Mouse (Mus musculus): Measurements from ENCODE around the gene 1110059E24Rik. TPM values are rescaled to one million over a fixed set of nuclear protein-coding genes. Genes with fewer than 3 reads are reported as not detected.
"Not testable (repeated sequence)": the region's sequence is repeated elsewhere in the genome, so short reads cannot be mapped to it uniquely, and the experiment has no call there.

The 1110059E24Rik gene
- polyA plus RNA-seq, 1 experiment from 2014 or later = 59.6 TPM

GRCm38 (mm10) chr19:21629501-21629900 is 23.3 kb downstream of the 1110059E24Rik start:
- Histone ChIP-seq H3K27me3 (replicated peaks; ENCODE audit: control insufficient read depth, insufficient read depth, low read length) (no peaks in the 10 kb centered on the region), H3K9me3 (ENCODE audit: control insufficient read depth, low read length) (no peaks in the 10 kb centered on the region), H3K36me3 (ENCODE audit: control insufficient read depth, insufficient read depth, low read length) (no peaks in the 10 kb centered on the region), H3K4me3 (ENCODE audit: low read length) (no peak overlapping the region), H3K9ac (ENCODE audit: low read depth, low read length) (no peak overlapping the region), H3K4me1 (ENCODE audit: control insufficient read depth, insufficient read depth, low read depth, low read length) (no peaks in the 10 kb centered on the region), H3K4me2 (ENCODE audit: low read length) (no peak overlapping the region), H3K27ac (ENCODE audit: low read depth, low read length) (no peak overlapping the region)
- no peak for ATAC-seq
- WGBS = 92% methylated on average over 1 of the region's 1 CpGs

GRCm38 (mm10) chr19:21629030-21629429 is 23.7 kb downstream of the 1110059E24Rik start:
- Histone ChIP-seq H3K4me1 (ENCODE audit: control insufficient read depth, insufficient read depth, low read depth, low read length) (no peaks in the 10 kb centered on the region), H3K27ac (ENCODE audit: low read depth, low read length) (no peak overlapping the region), H3K36me3 (ENCODE audit: control insufficient read depth, insufficient read depth, low read length) (no peaks in the 10 kb centered on the region), H3K9me3 (ENCODE audit: control insufficient read depth, low read length) (no peaks in the 10 kb centered on the region), H3K4me3 (ENCODE audit: low read length) (no peak overlapping the region), H3K9ac (ENCODE audit: low read depth, low read length) (no peak overlapping the region), H3K27me3 (replicated peaks; ENCODE audit: control insufficient read depth, insufficient read depth, low read length) (no peaks in the 10 kb centered on the region), H3K4me2 (ENCODE audit: low read length) (no peak overlapping the region)
- WGBS = 85% methylated on average over 1 of the region's 1 CpGs
- no peak for ATAC-seq

- not testable (repeated sequence) for H3K4me1 ChIP-seq (ENCODE audit: control insufficient read depth, insufficient read depth, low read depth, low read length); H3K9me3 ChIP-seq (ENCODE audit: control insufficient read depth, low read length); H3K4me3 ChIP-seq (ENCODE audit: low read length); H3K27ac ChIP-seq (ENCODE audit: low read depth, low read length); H3K27me3 ChIP-seq (replicated peaks; ENCODE audit: control insufficient read depth, insufficient read depth, low read length); ATAC-seq; H3K9ac ChIP-seq (ENCODE audit: low read depth, low read length); H3K4me2 ChIP-seq (ENCODE audit: low read length); H3K36me3 ChIP-seq (ENCODE audit: control insufficient read depth, insufficient read depth, low read length)
- WGBS = 71% methylated on average over 8 of the region's 11 CpGs
Observed at GRCm38 (mm10) chr19:21628440-21628839, 24.3 kb downstream of the 1110059E24Rik start.

- no peak overlapping the region for H3K27ac ChIP-seq (ENCODE audit: low read depth, low read length)
- no peak overlapping the region for H3K4me2 ChIP-seq (ENCODE audit: low read length)
- H3K9me3 ChIP-seq (ENCODE audit: control insufficient read depth, low read length) = no peaks in the 10 kb centered on the region
- H3K4me3 ChIP-seq (ENCODE audit: low read length) = no peak overlapping the region
- no peak for ATAC-seq
- 85% methylated on average over 6 of the region's 6 CpGs for WGBS
- H3K27me3 ChIP-seq (replicated peaks; ENCODE audit: control insufficient read depth, insufficient read depth, low read length) = no peaks in the 10 kb centered on the region
- no peaks in the 10 kb centered on the region for H3K4me1 ChIP-seq (ENCODE audit: control insufficient read depth, insufficient read depth, low read depth, low read length)
- H3K36me3 ChIP-seq (ENCODE audit: control insufficient read depth, insufficient read depth, low read length) = no peaks in the 10 kb centered on the region
- no peak overlapping the region for H3K9ac ChIP-seq (ENCODE audit: low read depth, low read length)
Observed at GRCm38 (mm10) chr19:21626271-21626988, 26.3 kb downstream of the 1110059E24Rik start.

- 96% methylated on average over 4 of the region's 4 CpGs for WGBS
- H3K4me3 ChIP-seq (ENCODE audit: low read length) = no peak overlapping the region
Observed at GRCm38 (mm10) chr19:21624148-21624535, 28.6 kb downstream of the 1110059E24Rik start.

GRCm38 (mm10) chr19:21623410-21624147 is 29.2 kb downstream of the 1110059E24Rik start:
- Histone ChIP-seq H3K27me3 (replicated peaks; ENCODE audit: control insufficient read depth, insufficient read depth, low read length) (no peaks in the 10 kb centered on the region), H3K36me3 (ENCODE audit: control insufficient read depth, insufficient read depth, low read length) (no peaks in the 10 kb centered on the region), H3K9ac (ENCODE audit: low read depth, low read length) (no peak overlapping the region), H3K9me3 (ENCODE audit: control insufficient read depth, low read length) (no peaks in the 10 kb centered on the region), H3K4me2 (ENCODE audit: low read length) (no peak overlapping the region), H3K27ac (ENCODE audit: low read depth, low read length) (no peak overlapping the region), H3K4me1 (ENCODE audit: control insufficient read depth, insufficient read depth, low read depth, low read length) (no peaks in the 10 kb centered on the region), H3K4me3 (ENCODE audit: low read length) (no peak overlapping the region)
- no peak; the same call in 1 of the 2 replicates for ATAC-seq
- WGBS = 63% methylated on average over 3 of the region's 3 CpGs

More at GRCm38 (mm10) chr19:21624148-21624535, 28.6 kb downstream of the 1110059E24Rik start:
- no peak overlapping the region for H3K27ac ChIP-seq (ENCODE audit: low read depth, low read length)
- H3K9ac ChIP-seq (ENCODE audit: low read depth, low read length) = no peak overlapping the region
- H3K36me3 ChIP-seq (ENCODE audit: control insufficient read depth, insufficient read depth, low read length) = no peaks in the 10 kb centered on the region
- H3K27me3 ChIP-seq (replicated peaks; ENCODE audit: control insufficient read depth, insufficient read depth, low read length) = no peaks in the 10 kb centered on the region
- no peaks in the 10 kb centered on the region for H3K4me1 ChIP-seq (ENCODE audit: control insufficient read depth, insufficient read depth, low read depth, low read length)
- ATAC-seq = no peak
- no peaks in the 10 kb centered on the region for H3K9me3 ChIP-seq (ENCODE audit: control insufficient read depth, low read length)
- H3K4me2 ChIP-seq (ENCODE audit: low read length) = no peak overlapping the region

- Histone ChIP-seq H3K4me2 (ENCODE audit: low read length) (no peak overlapping the region), H3K27ac (ENCODE audit: low read depth, low read length) (no peak overlapping the region), H3K9ac (ENCODE audit: low read depth, low read length) (no peak overlapping the region), H3K27me3 (replicated peaks; ENCODE audit: control insufficient read depth, insufficient read depth, low read length) (no peaks in the 10 kb centered on the region), H3K9me3 (ENCODE audit: control insufficient read depth, low read length) (no peaks in the 10 kb centered on the region), H3K4me1 (ENCODE audit: control insufficient read depth, insufficient read depth, low read depth, low read length) (no peaks in the 10 kb centered on the region), H3K36me3 (ENCODE audit: control insufficient read depth, insufficient read depth, low read length) (no peaks in the 10 kb centered on the region), H3K4me3 (ENCODE audit: low read length) (no peak overlapping the region)
- no peak for ATAC-seq
- WGBS = 86% methylated on average over 3 of the region's 3 CpGs
Observed at GRCm38 (mm10) chr19:21615801-21616200, 37.0 kb downstream of the 1110059E24Rik start.

- no peak overlapping the region for H3K27ac ChIP-seq (ENCODE audit: low read depth, low read length)
- H3K36me3 ChIP-seq (ENCODE audit: control insufficient read depth, insufficient read depth, low read length) = no peaks in the 10 kb centered on the region
- no peaks in the 10 kb centered on the region for H3K4me1 ChIP-seq (ENCODE audit: control insufficient read depth, insufficient read depth, low read depth, low read length)
- no peaks in the 10 kb centered on the region for H3K27me3 ChIP-seq (replicated peaks; ENCODE audit: control insufficient read depth, insufficient read depth, low read length)
- no peak for ATAC-seq
- H3K4me3 ChIP-seq (ENCODE audit: low read length) = no peak overlapping the region
- H3K9me3 ChIP-seq (ENCODE audit: control insufficient read depth, low read length) = no peaks in the 10 kb centered on the region
- 81% methylated on average over 9 of the region's 9 CpGs for WGBS
- no peak overlapping the region for H3K9ac ChIP-seq (ENCODE audit: low read depth, low read length)
- H3K4me2 ChIP-seq (ENCODE audit: low read length) = no peak overlapping the region
Observed at GRCm38 (mm10) chr19:21611725-21612575, 40.8 kb downstream of the 1110059E24Rik start.

GRCm38 (mm10) chr19:21611297-21611696 is 41.5 kb downstream of the 1110059E24Rik start:
- Histone ChIP-seq H3K4me1 (ENCODE audit: control insufficient read depth, insufficient read depth, low read depth, low read length) (no peaks in the 10 kb centered on the region), H3K36me3 (ENCODE audit: control insufficient read depth, insufficient read depth, low read length) (no peaks in the 10 kb centered on the region), H3K4me3 (ENCODE audit: low read length) (no peak overlapping the region), H3K9me3 (ENCODE audit: control insufficient read depth, low read length) (no peaks in the 10 kb centered on the region), H3K4me2 (ENCODE audit: low read length) (no peak overlapping the region), H3K9ac (ENCODE audit: low read depth, low read length) (no peak overlapping the region), H3K27ac (ENCODE audit: low read depth, low read length) (no peak overlapping the region), H3K27me3 (replicated peaks; ENCODE audit: control insufficient read depth, insufficient read depth, low read length) (no peaks in the 10 kb centered on the region)
- no peak for ATAC-seq
- WGBS = 59% methylated on average over 6 of the region's 6 CpGs

All from hindbrain, embryonic 16.5 days (tissue).